Mouse (Mus musculus) liver, embryonic 18 days (tissue): ENCODE results near the gene Disp3. TPM values are rescaled to one million over a fixed set of nuclear protein-coding genes. Genes with fewer than 3 reads are reported as not detected.

Source experiments
- polyA plus RNA-seq: library from polyadenylated mRNA; depleted of rRNA; stranded (reverse); fragments of >200 nt; gene quantifications from 2 replicates; pipeline ENCODE4 v1.2.3, GENCODE M21; 2012; rRNA removed

Disp3 gene
- polyA plus RNA-seq = 0.01 and 0.05 TPM in 2 replicates

DNA sequence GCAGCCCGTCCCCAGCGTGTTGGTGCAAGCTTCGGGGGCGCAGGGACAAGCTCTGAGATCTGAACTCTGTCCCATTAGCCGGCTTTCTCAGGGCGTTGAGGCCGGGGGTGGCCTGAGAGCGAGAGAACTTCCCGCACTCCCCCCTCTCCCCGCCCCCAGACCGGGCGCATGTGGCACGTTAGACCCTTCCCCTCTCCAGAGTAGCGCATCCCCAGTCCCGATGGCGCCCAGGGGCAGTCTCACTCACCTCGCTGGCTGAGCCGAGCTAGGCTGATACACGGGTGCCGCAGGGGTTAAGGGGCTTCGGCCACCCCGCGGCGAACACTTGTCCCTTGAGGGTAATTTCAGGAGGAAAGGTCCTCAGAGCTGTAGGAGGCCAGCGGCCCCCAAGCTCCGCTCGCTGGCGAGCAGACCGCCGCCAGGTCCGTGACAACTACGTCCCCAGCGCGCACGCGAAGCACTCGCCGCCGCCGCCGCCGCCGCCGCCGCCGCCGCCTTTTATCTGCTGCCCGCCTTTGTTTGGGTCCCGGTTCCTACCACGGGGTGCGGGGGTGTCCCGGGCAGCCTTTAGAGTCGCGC, at the start of gene Disp3:
TSS of gene Disp3 (minus strand) at position 490 of the 579 bp plus-strand sequence.

Other genes with a start within 250 kb of the Disp3 start
- 3.3 and 3.8 TPM in 2 replicates for gene Clcn6, start 249.1 kb downstream of the Disp3 start, polyA plus RNA-seq
- gene Mthfr, start 248.9 kb downstream of the Disp3 start, polyA plus RNA-seq = 16.6 and 18.3 TPM in 2 replicates
- 5.1 and 5.6 TPM in 2 replicates for gene Agtrap, start 199.9 kb downstream of the Disp3 start, polyA plus RNA-seq
- gene Mad2l2, start 157.6 kb downstream of the Disp3 start, polyA plus RNA-seq = 12.2 and 13.0 TPM in 2 replicates
- 0.14 and 0.17 TPM in 2 replicates for gene Draxin, start 157.3 kb downstream of the Disp3 start, polyA plus RNA-seq
- 18.9 and 23.5 TPM in 2 replicates for gene Fbxo6, start 135.8 kb downstream of the Disp3 start, polyA plus RNA-seq
- gene Fbxo44, start 127.5 kb downstream of the Disp3 start, polyA plus RNA-seq = 1.3 and 1.4 TPM in 2 replicates
- gene Fbxo2, start 127.3 kb downstream of the Disp3 start, polyA plus RNA-seq = 0.07 TPM in 2 replicates
- gene Ubiad1, start 156.8 kb upstream of the Disp3 start, polyA plus RNA-seq = 7.2 and 7.6 TPM in 2 replicates
- gene Mtor, start 160.6 kb upstream of the Disp3 start, polyA plus RNA-seq = 6.3 and 7.8 TPM in 2 replicates
- gene Angptl7, start 212.5 kb upstream of the Disp3 start, polyA plus RNA-seq = 0.65 and 0.82 TPM in 2 replicates